Mouse (Mus musculus) CH12.LX (cell line): ENCODE results near the gene Pakap. TPM values are rescaled to one million over a fixed set of nuclear protein-coding genes. Genes with fewer than 3 reads are reported as not detected.
A peak's percentile ranks its signal among the peaks of the same experiment; 100 is the strongest.

Experiments used
- DNase-seq: peaks from one replicate; pipeline ENCODE4 v3.0.0-alpha.2; 2013; ENCODE audit errors: extremely low read depth
- H3K27ac ChIP-seq: 2 replicates; pipeline ENCODE4 v1.5.1; 2012; ENCODE audit warnings: low read depth, mild to moderate bottlenecking, control low read depth, moderate library complexity; ENCODE audit not compliant: insufficient read depth
- H3K27me3 ChIP-seq: replicated peaks from 2 replicates; pipeline ENCODE3; 2012; ENCODE audit warnings: inconsistent platforms
- H3K36me3 ChIP-seq, 2 experiments: replicated peaks in 1 of 2; 2 replicates each; pipeline versions ENCODE3 to v1.6.1; 2012; ENCODE audit warnings: inconsistent platforms in 1 of 2, low read length in 1 of 2, mild to moderate bottlenecking in 1 of 2, mixed read lengths in 1 of 2, moderate library complexity in 1 of 2; ENCODE audit not compliant: control insufficient read depth in 1 of 2, insufficient read depth in 1 of 2
- H3K4me1 ChIP-seq, 2 experiments: 2 replicates each; pipeline ENCODE4 v1.6.1; 2012; ENCODE audit warnings: inconsistent platforms in 1 of 2, moderate library complexity in 1 of 2; ENCODE audit not compliant: insufficient read depth in 2 of 2, control insufficient read depth in 1 of 2
- H3K4me2 ChIP-seq: 2 replicates; pipeline ENCODE4 v1.6.1; 2012; ENCODE audit warnings: low read depth, mild to moderate bottlenecking, control low read depth; ENCODE audit not compliant: poor library complexity, insufficient read depth, severe bottlenecking
- H3K4me3 ChIP-seq, 3 experiments: fragments of 150-350 bp in 1 of 3; sonication (generic) in 1 of 3; replicated peaks in 1 of 3; 2 replicates each; pipeline versions ENCODE3 to v1.5.1; 2011 to 2012; ENCODE audit warnings: low read depth in 2 of 3, low read length in 2 of 3, mild to moderate bottlenecking in 2 of 3, moderate library complexity in 2 of 3, control low read depth in 1 of 3, improper control_type of control experiment in 1 of 3, inconsistent platforms in 1 of 3, mixed read lengths in 1 of 3; ENCODE audit not compliant: poor library complexity in 1 of 3
- H3K79me2 ChIP-seq: replicated peaks from 2 replicates; pipeline ENCODE4 v1.6.1; 2012; ENCODE audit warnings: mild to moderate bottlenecking, moderate library complexity; ENCODE audit not compliant: control insufficient read depth, poor library complexity, insufficient read depth, severe bottlenecking; ENCODE audit errors: extremely low read depth
- H3K9ac ChIP-seq: 2 replicates; pipeline ENCODE4 v1.6.1; 2012; ENCODE audit warnings: low read depth, mild to moderate bottlenecking, control low read depth, moderate library complexity; ENCODE audit not compliant: insufficient read depth
- H3K9me3 ChIP-seq: replicated peaks from 2 replicates; pipeline ENCODE3; 2012; ENCODE audit warnings: low read length, inconsistent platforms, mixed read lengths
- BHLHE40 ChIP-seq: IDR thresholded peaks from 2 replicates; pipeline ENCODE4 v1.6.1; 2011; ENCODE audit warnings: mild to moderate bottlenecking, low read depth, low read length, improper control_type of control experiment
- CHD1 ChIP-seq: IDR thresholded peaks from 2 replicates; pipeline ENCODE4 v1.6.1; 2012; ENCODE audit warnings: low read depth, low read length, improper control_type of control experiment, inconsistent platforms
- CHD2 ChIP-seq: IDR thresholded peaks from 2 replicates; pipeline ENCODE4 v1.6.1; 2011; ENCODE audit warnings: low read length, improper control_type of control experiment
- CTCF ChIP-seq, 2 experiments: IDR thresholded peaks in 1 of 2; conservative IDR thresholded peaks in 1 of 2; 2 replicates each; pipeline ENCODE4 v1.5.1; 2011 to 2012; ENCODE audit warnings: low read depth in 2 of 2, low read length in 2 of 2, improper control_type of control experiment in 1 of 2, inconsistent platforms in 1 of 2, mild to moderate bottlenecking in 1 of 2, moderate library complexity in 1 of 2
- ELF1 ChIP-seq: IDR thresholded peaks from 2 replicates; pipeline ENCODE4 v1.6.1; 2014; ENCODE audit warnings: low read depth, mild to moderate bottlenecking, inconsistent platforms, low read length, improper control_type of control experiment
- EP300 ChIP-seq: IDR thresholded peaks from 2 replicates; pipeline ENCODE4 v1.6.1; 2011; ENCODE audit warnings: low read length, improper control_type of control experiment
- ETS1 ChIP-seq: conservative IDR thresholded peaks from 2 replicates; pipeline ENCODE4 v1.6.1; 2012; ENCODE audit warnings: low read depth, mild to moderate bottlenecking, inconsistent platforms, low read length, improper control_type of control experiment, moderate library complexity
- HCFC1 ChIP-seq: IDR thresholded peaks from 2 replicates; pipeline ENCODE4 v1.6.1; 2012; ENCODE audit warnings: low read depth, mild to moderate bottlenecking, inconsistent platforms, low read length, improper control_type of control experiment
- IRF4 ChIP-seq: IDR thresholded peaks from 2 replicates; pipeline ENCODE4 v1.6.1; 2014; ENCODE audit warnings: low read depth, mild to moderate bottlenecking, inconsistent platforms, low read length, improper control_type of control experiment
- JUND ChIP-seq: conservative IDR thresholded peaks from 2 replicates; pipeline ENCODE4 v1.6.1; 2011; ENCODE audit warnings: low read depth, low read length, improper control_type of control experiment
- MAFK ChIP-seq: IDR thresholded peaks from 2 replicates; pipeline ENCODE4 v1.6.1; 2011; ENCODE audit warnings: low read length, improper control_type of control experiment; ENCODE audit not compliant: insufficient replicate concordance
- MAZ ChIP-seq: IDR thresholded peaks from 2 replicates; pipeline ENCODE4 v1.6.1; 2012; ENCODE audit warnings: low read depth, mild to moderate bottlenecking, inconsistent platforms, low read length, improper control_type of control experiment, moderate library complexity
- MEF2A ChIP-seq: IDR thresholded peaks from 2 replicates; pipeline ENCODE4 v1.6.1; 2014; ENCODE audit warnings: low read depth, mild to moderate bottlenecking, inconsistent platforms, low read length, improper control_type of control experiment, borderline replicate concordance
- MXI1 ChIP-seq: IDR thresholded peaks from 2 replicates; pipeline ENCODE4 v1.6.1; 2011; ENCODE audit warnings: mild to moderate bottlenecking, low read depth, low read length, improper control_type of control experiment
- MYC ChIP-seq: IDR thresholded peaks from 2 replicates; pipeline ENCODE4 v1.6.1; 2011; ENCODE audit warnings: low read depth, mild to moderate bottlenecking, improper control_type of control experiment, low read length
- NRF1 ChIP-seq: IDR thresholded peaks from 2 replicates; pipeline ENCODE4 v1.6.1; 2014; ENCODE audit warnings: low read depth, mild to moderate bottlenecking, inconsistent platforms, low read length, improper control_type of control experiment, moderate library complexity
- POLR2A ChIP-seq: IDR thresholded peaks from 2 replicates; pipeline ENCODE4 v1.6.1; 2011; ENCODE audit warnings: low read depth, mild to moderate bottlenecking, improper control_type of control experiment, low read length
- POLR2AphosphoS2 ChIP-seq: IDR thresholded peaks from 2 replicates; pipeline ENCODE4 v1.6.1; 2011; ENCODE audit warnings: low read depth, low read length, improper control_type of control experiment
- RAD21 ChIP-seq: IDR thresholded peaks from 2 replicates; pipeline ENCODE4 v1.6.1; 2011; ENCODE audit warnings: low read depth, mild to moderate bottlenecking, low read length, improper control_type of control experiment, moderate library complexity
- SMC3 ChIP-seq: IDR thresholded peaks from 2 replicates; pipeline ENCODE4 v1.6.1; 2011; ENCODE audit warnings: low read depth, low read length, improper control_type of control experiment
- TBP ChIP-seq: conservative IDR thresholded peaks from 2 replicates; pipeline ENCODE4 v1.6.1; 2011; ENCODE audit warnings: low read depth, low read length, improper control_type of control experiment
- TCF12 ChIP-seq: IDR thresholded peaks from 2 replicates; pipeline ENCODE4 v1.6.1; 2014; ENCODE audit warnings: low read depth, mild to moderate bottlenecking, inconsistent platforms, low read length, improper control_type of control experiment
- USF1 ChIP-seq: IDR thresholded peaks from 2 replicates; pipeline ENCODE4 v1.6.1; 2014; ENCODE audit warnings: low read depth, mild to moderate bottlenecking, inconsistent platforms, low read length, improper control_type of control experiment
- USF2 ChIP-seq: conservative IDR thresholded peaks from 2 replicates; pipeline ENCODE4 v1.6.1; 2011; ENCODE audit warnings: low read depth, low read length, improper control_type of control experiment
- ZC3H11A ChIP-seq: IDR thresholded peaks from 2 replicates; pipeline ENCODE4 v1.6.1; 2012; ENCODE audit warnings: low read depth, mild to moderate bottlenecking, inconsistent platforms, low read length, improper control_type of control experiment
- ZNF384 ChIP-seq: IDR thresholded peaks from 2 replicates; pipeline ENCODE4 v1.6.1; 2012; ENCODE audit warnings: low read depth, low read length, improper control_type of control experiment, inconsistent platforms
- dilution Hi-C: fragments of 300-500 bp; cut with MboI; formaldehyde crosslinking; loops from 2 replicates; pipeline ENCODE4 v1.14.3; 2020; ENCODE audit warnings: low sequenced_read_pairs; ENCODE audit not compliant: extremely low pct_unique_long_range_greater_than_20kb, extremely low pct_ligation_motif_present
- in situ Hi-C: fragments of 300-500 bp; cut with MboI; formaldehyde crosslinking; loops from 3 replicates; pipeline ENCODE4 v1.14.3; 2019; ENCODE audit warnings: low sequenced_read_pairs, low pct_ligation_motif_present, low pct_unique_long_range_greater_than_20kb, mixed read lengths
- polyA plus RNA-seq: library from polyadenylated mRNA; unstranded; fragments of >175 nt; gene quantifications from 2 replicates; pipeline ENCODE4 v1.2.1, GENCODE M21; 2012; ENCODE audit warnings: low read depth; ENCODE audit not compliant: insufficient read length
- total RNA-seq, 2 experiments: library from RNA; depleted of rRNA; stranded (reverse); fragments of 300-350 nt in 1 of 2; fragments of >200 nt in 1 of 2; gene quantifications; 2 replicates each; pipeline ENCODE4 v1.2.3; 2012 to 2014

The Pakap gene
- total and polyA plus RNA-seq, 3 experiments: 0.08 to 0.14 TPM; not detected in 1

DNA sequence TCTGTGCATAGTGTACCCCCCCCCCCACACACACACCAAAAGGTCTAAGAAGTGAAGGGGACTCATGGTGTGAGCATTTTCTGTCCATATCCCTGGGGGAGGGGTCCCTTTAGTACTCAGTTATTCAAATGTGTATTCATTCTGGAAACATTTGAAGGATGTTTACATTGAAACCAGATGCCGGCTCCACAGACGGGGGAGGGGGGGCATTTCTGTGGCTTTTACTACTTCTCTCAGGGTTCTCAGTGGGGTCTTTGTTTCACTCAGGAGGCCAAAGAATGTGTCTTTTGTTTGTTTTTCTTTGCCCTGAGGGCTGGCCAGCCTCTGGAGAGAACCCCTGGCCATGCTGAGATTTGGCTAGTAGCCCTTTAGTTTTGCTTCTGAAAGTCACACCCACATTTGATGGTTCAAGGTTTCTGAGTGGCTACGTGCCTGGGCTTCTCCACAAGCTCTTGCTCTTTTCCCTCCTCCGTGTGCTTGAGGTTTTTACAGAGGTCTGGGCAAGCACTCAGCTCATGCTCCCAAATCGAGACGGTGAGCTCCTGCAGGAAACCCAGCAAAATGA lies 24.2 kb upstream of the Pakap start:
- H3K9me3 ChIP-seq: no peaks in the 10 kb centered on the region
- H3K4me3 ChIP-seq: no peak overlapping the region
- no peaks in the 10 kb centered on the region for H3K36me3 ChIP-seq
- no peaks in the 10 kb centered on the region for H3K79me2 ChIP-seq
- no peak overlapping the region for H3K9ac ChIP-seq
- TF ChIP-seq TBP: no peak
- no peak for TF ChIP-seq SMC3
- TF ChIP-seq USF1: no peak
- TF ChIP-seq POLR2AphosphoS2: no peak
- TF ChIP-seq TCF12: no peak
- TF ChIP-seq BHLHE40: no peak
- TF ChIP-seq NRF1: no peak
- no peak for TF ChIP-seq EP300
- no peak for TF ChIP-seq CTCF (conservative IDR thresholded peaks at IDR 0.05 in 1 of 2, IDR thresholded peaks at IDR 0.05 in 1 of 2; ENCODE audit: low read depth in 2 of 2, low read length in 2 of 2)
- no peak for TF ChIP-seq ELF1
- no peak for TF ChIP-seq MAZ
- no peak for TF ChIP-seq MXI1
- no peak for TF ChIP-seq USF2
- no peak for TF ChIP-seq IRF4
- TF ChIP-seq MEF2A: no peak
- no peak for TF ChIP-seq CHD1
- TF ChIP-seq JUND: no peak
- TF ChIP-seq HCFC1: no peak
- DNase-seq: no peak
- H3K4me1 ChIP-seq: peaks cover 2 to 4% of the 10 kb centered on the region in 2 experiments; a peak in 1 of 4 replicates
- no peaks in the 10 kb centered on the region for H3K27me3 ChIP-seq
- peak overlapping the region; percentile 84 for H3K4me2 ChIP-seq
- H3K27ac ChIP-seq: no peak overlapping the region
- in situ Hi-C loops (no loop called here), dilution Hi-C loops (no loop called here)

DNA sequence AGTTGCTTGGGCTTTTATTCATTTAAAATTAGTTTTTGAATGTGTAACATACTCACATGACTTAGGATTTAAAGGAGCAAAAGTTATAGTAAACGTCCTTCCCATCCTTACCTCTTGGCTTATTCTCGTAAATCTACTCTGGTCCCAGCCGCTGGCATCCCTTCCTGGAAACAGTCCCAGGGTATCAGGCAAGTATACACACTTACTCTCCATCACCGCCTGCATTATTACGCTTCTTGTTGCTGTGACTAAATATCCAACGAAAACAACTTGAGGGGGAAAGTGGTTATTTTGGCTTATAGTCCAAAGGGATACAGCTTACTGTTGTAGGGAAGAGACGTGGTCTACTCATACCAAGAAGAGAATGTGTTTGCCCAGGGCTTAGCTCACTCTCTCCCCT lies 20.2 kb upstream of the Pakap start:
- H3K27me3 ChIP-seq: no peaks in the 10 kb centered on the region
- TF ChIP-seq HCFC1 (no peak), POLR2AphosphoS2 (no peak), POLR2A (no peak), USF1 (no peak), JUND (no peak), ZC3H11A (no peak), ETS1 (no peak), IRF4 (no peak), CHD2 (no peak), MAFK (no peak), MYC (no peak), ELF1 (no peak), RAD21 (no peak), BHLHE40 (no peak), TBP (no peak), ZNF384 (no peak)
- H3K4me3 ChIP-seq: no peak overlapping the region
- in situ Hi-C loops: no loop called here
- no peaks in the 10 kb centered on the region for H3K79me2 ChIP-seq
- dilution Hi-C loops: no loop called here
- no peak overlapping the region for H3K27ac ChIP-seq
- peaks cover 2 to 4% of the 10 kb centered on the region in 2 experiments; a peak in 1 of 4 replicates for H3K4me1 ChIP-seq
- H3K4me2 ChIP-seq: no peak overlapping the region
- no peaks in the 10 kb centered on the region for H3K36me3 ChIP-seq
- no peak for DNase-seq
- H3K9ac ChIP-seq: no peak overlapping the region
- H3K9me3 ChIP-seq: no peaks in the 10 kb centered on the region
